Mouse (Mus musculus): ENCODE results near the gene Tut7. TPM values are rescaled to one million over a fixed set of nuclear protein-coding genes. Genes with fewer than 3 reads are reported as not detected.

Tut7 gene
- total and polyA plus RNA-seq, 3 experiments, result 47.7 to 135 (median 53.8) TPM

DNA sequence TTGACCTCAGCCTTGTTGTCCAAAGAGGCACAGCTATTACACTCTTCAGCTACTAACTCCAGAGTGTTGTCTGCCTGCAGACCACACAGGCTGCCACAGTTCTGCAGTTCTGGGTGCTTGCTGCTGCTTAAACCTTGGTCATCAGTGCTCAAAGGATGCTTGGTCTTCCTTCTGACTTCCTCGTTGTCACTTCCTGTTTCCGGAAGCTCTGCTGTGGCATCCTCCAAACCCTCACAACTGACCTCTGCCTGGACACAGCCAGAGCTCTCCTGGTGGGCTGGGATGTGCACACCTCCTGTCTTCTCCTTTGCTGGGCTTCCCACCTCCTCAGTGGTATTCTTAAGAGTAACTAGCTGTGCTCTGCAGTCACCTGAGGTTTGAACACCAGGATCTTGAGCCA, 22.9 kb downstream of the Tut7 start:
- no peak overlapping the region for H3K9ac ChIP-seq (ENCODE audit: control insufficient read depth, low read depth, low read length, poor library complexity, severe bottlenecking)
- no peak overlapping the region for H3K4me3 ChIP-seq (ENCODE audit: control insufficient read depth in 1 of 2, insufficient read depth in 1 of 2, low read depth in 2 of 2, low read length in 2 of 2)
- TF ChIP-seq TCF12 (IDR thresholded peaks at IDR 0.05; ENCODE audit: low read depth, low read length) (no peak), MAFK (IDR thresholded peaks at IDR 0.05; ENCODE audit: borderline replicate concordance, low read depth, low read length) (no peak), TBP (IDR thresholded peaks at IDR 0.05; ENCODE audit: low read depth, low read length) (no peak), ZMIZ1 (IDR thresholded peaks at IDR 0.05; ENCODE audit: low read depth, low read length) (no peak)
- peaks cover 7 to 8% of the 10 kb centered on the region in 2 experiments for H3K4me1 ChIP-seq (ENCODE audit: control insufficient read depth in 1 of 2, insufficient read depth in 2 of 2, low read length in 2 of 2)
- no peak overlapping the region for H3K27ac ChIP-seq (ENCODE audit: control insufficient read depth, low read depth, low read length)
- H3K79me2 ChIP-seq (ENCODE audit: control insufficient read depth, insufficient read depth, low read length, poor library complexity), result no peaks in the 10 kb centered on the region
- no peak for DNase-seq (ENCODE audit: low read depth, low spot score)
- peaks cover 14 to 53% of the 10 kb centered on the region in 2 experiments for H3K36me3 ChIP-seq (ENCODE audit: control insufficient read depth in 1 of 2, insufficient read depth in 2 of 2, low read length in 2 of 2)
- no peaks in the 10 kb centered on the region for H3K9me3 ChIP-seq (replicated peaks; ENCODE audit: insufficient read depth, low read length)
- no peaks in the 10 kb centered on the region for H3K27me3 ChIP-seq (ENCODE audit: control insufficient read depth in 1 of 2, insufficient read depth in 2 of 2, low read length in 2 of 2)

DNA sequence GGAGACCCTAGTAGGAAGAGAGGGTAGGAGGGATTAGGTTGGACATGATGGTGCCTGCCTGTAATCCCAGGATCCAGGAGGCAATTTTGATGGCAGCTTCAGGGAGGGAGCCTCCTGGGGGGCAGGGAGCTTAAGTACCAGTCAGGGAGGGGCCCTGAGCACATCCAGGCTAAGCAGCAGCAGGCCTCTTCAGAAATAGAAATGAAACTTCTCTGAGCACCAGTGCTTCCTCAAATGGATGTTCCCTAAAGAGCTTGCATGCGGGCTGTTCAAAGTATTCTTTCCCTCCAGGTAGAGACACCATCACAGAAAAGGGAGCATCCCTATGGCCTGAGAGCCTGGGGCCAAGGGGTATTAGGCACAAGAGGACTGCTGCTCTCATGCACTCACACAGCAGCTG, 24.6 kb downstream of the Tut7 start:
- Histone ChIP-seq H3K79me2 (ENCODE audit: control insufficient read depth, insufficient read depth, low read length, poor library complexity) (no peaks in the 10 kb centered on the region), H3K27me3 (ENCODE audit: control insufficient read depth in 1 of 2, insufficient read depth in 2 of 2, low read length in 2 of 2) (no peaks in the 10 kb centered on the region), H3K27ac (ENCODE audit: control insufficient read depth, low read depth, low read length) (no peak overlapping the region), H3K4me1 (ENCODE audit: control insufficient read depth in 1 of 2, insufficient read depth in 2 of 2, low read length in 2 of 2) (peaks cover 7 to 8% of the 10 kb centered on the region in 2 experiments), H3K4me3 (ENCODE audit: control insufficient read depth in 1 of 2, insufficient read depth in 1 of 2, low read depth in 2 of 2, low read length in 2 of 2) (no peak overlapping the region), H3K36me3 (ENCODE audit: control insufficient read depth in 1 of 2, insufficient read depth in 2 of 2, low read length in 2 of 2) (peaks cover 14 to 53% of the 10 kb centered on the region in 2 experiments), H3K9ac (ENCODE audit: control insufficient read depth, low read depth, low read length, poor library complexity, severe bottlenecking) (no peak overlapping the region), H3K9me3 (replicated peaks; ENCODE audit: insufficient read depth, low read length) (no peaks in the 10 kb centered on the region)
- no peak for DNase-seq (ENCODE audit: low read depth, low spot score)
- TF ChIP-seq ZMIZ1 (IDR thresholded peaks at IDR 0.05; ENCODE audit: low read depth, low read length), result no peak
- no peak for TF ChIP-seq CHD2 (IDR thresholded peaks at IDR 0.05; ENCODE audit: low read length)
- no peak for TF ChIP-seq ZNF384 (IDR thresholded peaks at IDR 0.05; ENCODE audit: low read depth, low read length)
- no peak for TF ChIP-seq JUND (IDR thresholded peaks at IDR 0.05; ENCODE audit: low read depth, low read length)
- TF ChIP-seq GATA1 (IDR thresholded peaks at IDR 0.05; ENCODE audit: low read depth, low read length), result no peak
- no peak for TF ChIP-seq KAT2A (conservative IDR thresholded peaks at IDR 0.05; ENCODE audit: low read depth, low read length)
- TF ChIP-seq MAZ (IDR thresholded peaks at IDR 0.05; ENCODE audit: low read depth, low read length), result no peak
- no peak for TF ChIP-seq MXI1 (IDR thresholded peaks at IDR 0.05; ENCODE audit: low read depth, low read length)
- TF ChIP-seq TAL1 (IDR thresholded peaks at IDR 0.05; ENCODE audit: low read length), result no peak
- TF ChIP-seq CTCF (IDR thresholded peaks at IDR 0.05 in 2 of 3, conservative IDR thresholded peaks at IDR 0.05 in 1 of 3; ENCODE audit: control insufficient read depth in 1 of 3, insufficient read depth in 1 of 3, low read depth in 2 of 3, low read length in 3 of 3, poor library complexity in 1 of 3, severe bottlenecking in 1 of 3), result no peak
- TF ChIP-seq MYC (IDR thresholded peaks at IDR 0.05; ENCODE audit: low read depth, low read length), result no peak
- no peak for TF ChIP-seq SMC3 (IDR thresholded peaks at IDR 0.05; ENCODE audit: low read depth, low read length)
- TF ChIP-seq USF2 (IDR thresholded peaks at IDR 0.05; ENCODE audit: borderline replicate concordance in 1 of 2, insufficient read depth in 1 of 2, low read depth in 1 of 2, low read length in 2 of 2), result no peak
- no peak for TF ChIP-seq POLR2A (IDR thresholded peaks at IDR 0.05; ENCODE audit: control insufficient read depth in 1 of 2, insufficient read depth in 1 of 2, low read depth in 1 of 2, low read length in 2 of 2, poor library complexity in 1 of 2)
- TF ChIP-seq RAD21 (IDR thresholded peaks at IDR 0.05; ENCODE audit: low read depth, low read length), result no peak
- no peak for TF ChIP-seq E2F4 (IDR thresholded peaks at IDR 0.05; ENCODE audit: borderline replicate concordance, low read depth, low read length)
- TF ChIP-seq MEF2A (IDR thresholded peaks at IDR 0.05; ENCODE audit: extremely low read depth, insufficient replicate concordance, low read depth, low read length, poor library complexity, severe bottlenecking), result no peak
- no peak for TF ChIP-seq POLR2AphosphoS2 (IDR thresholded peaks at IDR 0.05; ENCODE audit: low read length)

Measured in MEL (cell line).